Mouse (Mus musculus): Measurements from ENCODE around the gene Tet3. TPM values are rescaled to one million over a fixed set of nuclear protein-coding genes. Genes with fewer than 3 reads are reported as not detected.
A peak's percentile ranks its signal among the peaks of the same experiment; 100 is the strongest.

Gene Tet3
- total RNA-seq, 1 experiment, result 6.0 TPM

- Histone ChIP-seq H3K9me3 (ENCODE audit: control insufficient read depth, insufficient read depth, low read depth, low read length) (no peaks in the 10 kb centered on the region), H3K27ac (ENCODE audit: insufficient read depth, low read depth, low read length, poor library complexity, severe bottlenecking) (no peak overlapping the region), H3K9ac (ENCODE audit: insufficient read depth, low read depth, low read length, poor library complexity, severe bottlenecking) (no peak overlapping the region), H3K4me3 (ENCODE audit: insufficient read depth in 1 of 2, low read depth in 1 of 2, low read length in 2 of 2, poor library complexity in 1 of 2, severe bottlenecking in 1 of 2) (no peak overlapping the region), H3K4me1 (ENCODE audit: control insufficient read depth in 2 of 2, insufficient read depth in 2 of 2, low read length in 2 of 2, poor library complexity in 1 of 2) (peaks cover 0 to 7% of the 10 kb centered on the region in 2 experiments; a peak in 2 of 4 replicates), H3K36me3 (ENCODE audit: control insufficient read depth, insufficient read depth, low read length, poor library complexity, severe bottlenecking) (no peaks in the 10 kb centered on the region)
- in situ Hi-C loops (cut with MboI; ENCODE audit: low sequenced_read_pairs in 2 of 2, unreplicated experiment in 2 of 2), result no loop called here
- no peak for DNase-seq (ENCODE audit: low read depth, low spot score)
- TF ChIP-seq ZC3H11A (IDR thresholded peaks at IDR 0.05; ENCODE audit: borderline replicate concordance, low read depth, low read length) (no peak), HCFC1 (IDR thresholded peaks at IDR 0.05; ENCODE audit: borderline replicate concordance, insufficient read depth, low read length) (no peak), MAFK (IDR thresholded peaks at IDR 0.05; ENCODE audit: insufficient read depth, low read depth, low read length) (no peak), ZNF384 (IDR thresholded peaks at IDR 0.05; ENCODE audit: low read depth, low read length) (no peak), CHD2 (IDR thresholded peaks at IDR 0.05; ENCODE audit: low read depth, low read length) (no peak)
Measured at GRCm38 (mm10) chr6:83322794-83323193, 136.1 kb downstream of the Tet3 start.

- H3K4me3 ChIP-seq (ENCODE audit: insufficient read depth in 1 of 2, low read depth in 1 of 2, low read length in 2 of 2, poor library complexity in 1 of 2, severe bottlenecking in 1 of 2), result no peak overlapping the region
- H3K36me3 ChIP-seq (ENCODE audit: control insufficient read depth, insufficient read depth, low read length, poor library complexity, severe bottlenecking), result no peaks in the 10 kb centered on the region
- no peaks in the 10 kb centered on the region for H3K9me3 ChIP-seq (ENCODE audit: control insufficient read depth, insufficient read depth, low read depth, low read length)
- no peak for DNase-seq (ENCODE audit: low read depth, low spot score)
- in situ Hi-C loops (cut with MboI; ENCODE audit: low sequenced_read_pairs in 2 of 2, unreplicated experiment in 2 of 2), result no loop called here
- no peak overlapping the region for H3K9ac ChIP-seq (ENCODE audit: insufficient read depth, low read depth, low read length, poor library complexity, severe bottlenecking)
- H3K27ac ChIP-seq (ENCODE audit: insufficient read depth, low read depth, low read length, poor library complexity, severe bottlenecking), result no peak overlapping the region
- TF ChIP-seq ZC3H11A (IDR thresholded peaks at IDR 0.05; ENCODE audit: borderline replicate concordance, low read depth, low read length) (no peak), HCFC1 (IDR thresholded peaks at IDR 0.05; ENCODE audit: borderline replicate concordance, insufficient read depth, low read length) (no peak), ZNF384 (IDR thresholded peaks at IDR 0.05; ENCODE audit: low read depth, low read length) (no peak), CHD2 (IDR thresholded peaks at IDR 0.05; ENCODE audit: low read depth, low read length) (no peak), MAFK (IDR thresholded peaks at IDR 0.05; ENCODE audit: insufficient read depth, low read depth, low read length) (no peak)
- H3K4me1 ChIP-seq (ENCODE audit: control insufficient read depth in 2 of 2, insufficient read depth in 2 of 2, low read length in 2 of 2, poor library complexity in 1 of 2), result peaks cover 2% of the 10 kb centered on the region in 2 experiments; a peak in 2 of 4 replicates
Measured at GRCm38 (mm10) chr6:83321927-83322326, 137.0 kb downstream of the Tet3 start.

GRCm38 (mm10) chr6:83317108-83317741 lies 141.7 kb downstream of the Tet3 start:
- TF ChIP-seq MAFK (IDR thresholded peaks at IDR 0.05; ENCODE audit: insufficient read depth, low read depth, low read length) (no peak), ZC3H11A (IDR thresholded peaks at IDR 0.05; ENCODE audit: borderline replicate concordance, low read depth, low read length) (no peak), CHD2 (IDR thresholded peaks at IDR 0.05; ENCODE audit: low read depth, low read length) (peak; percentile 73; the same call in 1 of the 2 replicates)
- H3K9ac ChIP-seq (ENCODE audit: insufficient read depth, low read depth, low read length, poor library complexity, severe bottlenecking), result peak overlapping the region; percentile 100
- in situ Hi-C loops (cut with MboI; ENCODE audit: low sequenced_read_pairs in 2 of 2, unreplicated experiment in 2 of 2), result no loop called here
- peak; percentile 79 for DNase-seq (ENCODE audit: low read depth, low spot score)
- peaks cover 5% of the 10 kb centered on the region for H3K36me3 ChIP-seq (ENCODE audit: control insufficient read depth, insufficient read depth, low read length, poor library complexity, severe bottlenecking)
- peak overlapping the region; percentile 90 to 100 for H3K4me3 ChIP-seq (ENCODE audit: insufficient read depth in 1 of 2, low read depth in 1 of 2, low read length in 2 of 2, poor library complexity in 1 of 2, severe bottlenecking in 1 of 2)
- H3K4me1 ChIP-seq (ENCODE audit: control insufficient read depth in 2 of 2, insufficient read depth in 2 of 2, low read length in 2 of 2, poor library complexity in 1 of 2), result peaks cover 0 to 4% of the 10 kb centered on the region in 2 experiments; a peak in 1 of 4 replicates
- no peaks in the 10 kb centered on the region for H3K9me3 ChIP-seq (ENCODE audit: control insufficient read depth, insufficient read depth, low read depth, low read length)
- H3K27ac ChIP-seq (ENCODE audit: insufficient read depth, low read depth, low read length, poor library complexity, severe bottlenecking), result peak overlapping the region; percentile 90; the same call in 1 of the 2 replicates

- in situ Hi-C loops (cut with MboI; ENCODE audit: low sequenced_read_pairs in 2 of 2, unreplicated experiment in 2 of 2), result no loop called here
- peaks cover 9% of the 10 kb centered on the region for H3K36me3 ChIP-seq (ENCODE audit: control insufficient read depth, insufficient read depth, low read length, poor library complexity, severe bottlenecking)
- no peak for DNase-seq (ENCODE audit: low read depth, low spot score)
- peaks cover 0 to 4% of the 10 kb centered on the region in 2 experiments; a peak in 1 of 4 replicates for H3K4me1 ChIP-seq (ENCODE audit: control insufficient read depth in 2 of 2, insufficient read depth in 2 of 2, low read length in 2 of 2, poor library complexity in 1 of 2)
- 0 out of 2 replicates have a peak overlapping the region, but pooled peaks have one; percentile 11 for H3K9ac ChIP-seq (ENCODE audit: insufficient read depth, low read depth, low read length, poor library complexity, severe bottlenecking)
- H3K9me3 ChIP-seq (ENCODE audit: control insufficient read depth, insufficient read depth, low read depth, low read length), result no peaks in the 10 kb centered on the region
- TF ChIP-seq HCFC1 (IDR thresholded peaks at IDR 0.05; ENCODE audit: borderline replicate concordance, insufficient read depth, low read length) (no peak), MAFK (IDR thresholded peaks at IDR 0.05; ENCODE audit: insufficient read depth, low read depth, low read length) (no peak), ZC3H11A (IDR thresholded peaks at IDR 0.05; ENCODE audit: borderline replicate concordance, low read depth, low read length) (no peak), CHD2 (IDR thresholded peaks at IDR 0.05; ENCODE audit: low read depth, low read length) (no peak), ZNF384 (IDR thresholded peaks at IDR 0.05; ENCODE audit: low read depth, low read length) (no peak)
- no peak overlapping the region for H3K27ac ChIP-seq (ENCODE audit: insufficient read depth, low read depth, low read length, poor library complexity, severe bottlenecking)
- peak overlapping the region; percentile 16 to 90; a peak in 3 of 4 replicates for H3K4me3 ChIP-seq (ENCODE audit: insufficient read depth in 1 of 2, low read depth in 1 of 2, low read length in 2 of 2, poor library complexity in 1 of 2, severe bottlenecking in 1 of 2)
Measured at GRCm38 (mm10) chr6:83316022-83316421, 142.9 kb downstream of the Tet3 start.

Data from ES-E14 (cell line).